Mouse (Mus musculus) cerebellum, adult (tissue): ENCODE measurements around the gene Ugt1a5.
"Not testable (repeated sequence)": the region's sequence is repeated elsewhere in the genome, so short reads cannot be mapped to it uniquely, and the experiment has no call there.

Experiments
- ATAC-seq: cut with Nextera tagmentation; 2 replicates; pipeline ENCODE4 v1.9.2; 2017; ENCODE audit warnings: mild to moderate bottlenecking, moderate library complexity, mixed read lengths; ENCODE audit not compliant: insufficient number of reproducible peaks, low FRiP score, low TSS enrichment

Gene Ugt1a5

GRCm38 (mm10) chr1:88165711-88166110, at the start of gene Ugt1a5:
Gene Ugt1a5, plus strand, starts transcription at chr1:88166012.
- ATAC-seq: no peak

GRCm38 (mm10) chr1:88120550-88120949, 45.3 kb upstream of the Ugt1a5 start:
- ATAC-seq: peak; percentile 56

- ATAC-seq: not testable (repeated sequence)
These were observed 44.3 kb upstream of the Ugt1a5 start for GRCm38 (mm10) chr1:88121521-88121920.

DNA sequence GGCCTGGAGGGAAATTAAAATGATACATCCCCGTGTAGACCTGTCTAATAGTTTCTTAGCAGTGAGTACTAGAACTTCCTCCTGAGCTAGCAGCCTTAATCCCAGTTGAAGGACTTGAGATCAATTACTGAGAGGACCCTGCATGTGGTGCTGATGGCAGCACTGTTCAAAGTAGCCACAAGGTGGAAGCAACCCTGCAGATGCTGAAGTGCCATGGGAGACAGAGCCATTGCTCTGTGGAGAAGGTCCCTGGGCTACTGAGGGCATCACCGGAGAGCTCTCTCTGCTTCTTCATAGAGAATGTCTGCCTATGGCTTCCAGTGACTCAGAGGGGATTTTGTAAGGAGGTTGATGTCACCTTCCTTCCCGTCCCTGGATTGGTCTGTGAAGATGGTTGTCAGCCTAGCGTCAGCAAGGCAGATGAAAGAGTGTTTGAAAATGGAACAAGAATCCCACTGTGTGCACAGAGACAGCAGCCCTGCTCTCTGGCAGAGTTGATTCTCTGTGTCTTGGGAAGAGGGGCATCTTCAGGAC, 39.9 kb upstream of the Ugt1a5 start:
- not testable (repeated sequence) for ATAC-seq

DNA sequence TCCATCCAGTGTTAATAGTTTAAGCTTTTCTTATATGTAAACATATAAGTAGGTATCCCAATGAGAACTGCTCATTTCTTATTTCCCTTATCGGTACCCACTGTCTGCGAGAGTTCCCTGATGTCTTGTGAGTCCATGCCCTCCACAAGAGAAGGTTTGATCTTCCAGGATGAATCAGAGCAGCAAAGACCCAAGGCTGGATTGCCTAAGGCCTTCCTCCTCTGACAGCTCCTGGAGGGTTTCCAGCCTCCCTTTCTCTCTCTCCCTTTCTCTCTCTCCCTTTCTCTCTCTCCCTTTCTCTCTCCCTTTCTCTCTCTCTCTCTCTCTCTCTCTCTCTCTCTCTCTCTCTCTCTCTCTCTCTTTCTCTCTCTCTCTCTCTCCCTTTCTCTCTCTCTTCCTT, 36.7 kb upstream of the Ugt1a5 start:
- not testable (repeated sequence) for ATAC-seq

GRCm38 (mm10) chr1:88130223-88130622, 35.6 kb upstream of the Ugt1a5 start:
- ATAC-seq: not testable (repeated sequence)

DNA sequence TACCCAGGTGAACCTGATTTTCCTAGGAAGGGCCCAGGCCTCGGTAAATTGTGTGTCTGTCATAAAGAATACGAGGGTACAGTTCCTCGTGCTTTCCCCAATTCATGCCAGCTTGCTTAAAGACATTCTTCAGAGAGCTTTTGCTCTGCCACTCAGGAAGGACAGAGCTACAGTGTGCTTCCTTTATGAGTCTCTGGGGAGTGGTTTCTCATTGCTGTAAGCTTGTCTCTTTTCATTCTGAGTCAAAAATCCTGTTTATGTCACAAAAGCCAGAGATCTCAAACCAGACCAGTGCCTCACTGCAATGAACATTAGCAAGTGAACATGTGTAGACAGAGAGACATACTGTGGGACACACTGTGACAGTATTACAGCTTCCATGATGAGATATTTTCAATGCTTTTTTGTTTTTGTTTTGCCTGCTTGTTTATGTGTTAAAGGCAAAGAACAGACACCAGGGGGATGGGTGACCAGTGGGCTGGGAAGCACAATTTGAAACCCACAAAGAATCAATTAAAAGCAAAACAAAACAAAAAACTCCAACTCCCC, 31.8 kb upstream of the Ugt1a5 start:
- no peak for ATAC-seq

DNA sequence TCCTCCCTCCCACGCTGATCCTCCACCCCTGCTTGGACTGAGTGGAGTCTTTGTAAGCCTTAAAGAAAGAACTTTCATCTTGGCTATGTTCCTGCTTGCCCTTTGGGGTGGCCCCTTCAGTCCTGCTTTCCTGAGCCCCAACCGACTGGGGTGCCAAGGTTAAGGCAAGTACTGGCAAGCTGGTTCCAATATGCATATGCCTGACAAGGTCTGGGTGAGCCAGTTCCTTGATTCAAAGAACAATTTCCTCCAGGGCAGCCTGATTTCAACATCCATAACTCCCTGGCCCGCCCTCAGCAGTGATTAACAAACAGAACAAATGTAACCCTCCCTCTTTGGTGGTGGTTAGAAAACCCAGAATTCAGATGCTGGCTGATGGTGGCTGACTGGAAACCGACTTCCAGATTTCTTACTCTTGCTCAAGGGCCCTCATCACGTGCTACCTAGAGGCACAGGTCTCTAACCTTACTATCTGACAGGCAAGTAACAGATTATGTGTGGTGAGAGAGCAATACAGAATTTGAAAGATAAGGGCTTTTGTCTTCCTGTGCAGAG, 31.3 kb upstream of the Ugt1a5 start, which contains the start of gene Ugt1a6a:
Ugt1a6a (plus strand) TSS at position 353 of the 555 bp plus-strand sequence.
- ATAC-seq: not testable (repeated sequence)

DNA sequence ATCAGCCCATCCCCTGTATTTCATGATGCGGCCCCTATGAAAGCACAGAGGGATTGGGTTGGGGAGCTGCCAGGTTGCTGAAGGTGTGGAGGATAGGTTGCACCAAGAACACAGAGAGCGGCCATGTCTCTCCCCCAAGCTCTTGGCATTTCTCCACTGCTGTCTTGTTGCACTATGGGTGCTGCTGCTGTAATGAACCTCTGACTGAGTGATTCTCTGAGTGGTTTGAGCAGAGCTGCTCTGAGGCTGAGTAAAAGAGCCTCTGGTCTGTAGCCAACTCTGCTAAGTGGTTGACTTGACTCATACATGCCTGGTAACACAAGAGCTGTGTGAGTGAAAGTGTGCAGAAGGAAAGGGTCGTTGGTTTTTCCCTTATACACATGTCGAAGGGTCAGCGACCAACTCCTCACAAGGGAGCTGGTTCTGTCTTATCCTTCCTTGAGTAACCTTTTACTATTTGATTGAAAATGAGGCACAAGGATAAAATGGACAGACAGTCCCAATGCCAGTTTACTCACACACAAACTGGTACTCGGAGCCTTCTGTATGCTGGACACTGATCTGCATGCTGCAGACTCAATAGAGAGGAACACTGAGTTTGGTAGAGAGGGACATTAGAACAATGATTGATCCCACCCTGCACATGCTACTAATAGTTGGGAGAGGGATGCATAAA, 30.4 kb upstream of the Ugt1a5 start:
- ATAC-seq: not testable (repeated sequence)

DNA sequence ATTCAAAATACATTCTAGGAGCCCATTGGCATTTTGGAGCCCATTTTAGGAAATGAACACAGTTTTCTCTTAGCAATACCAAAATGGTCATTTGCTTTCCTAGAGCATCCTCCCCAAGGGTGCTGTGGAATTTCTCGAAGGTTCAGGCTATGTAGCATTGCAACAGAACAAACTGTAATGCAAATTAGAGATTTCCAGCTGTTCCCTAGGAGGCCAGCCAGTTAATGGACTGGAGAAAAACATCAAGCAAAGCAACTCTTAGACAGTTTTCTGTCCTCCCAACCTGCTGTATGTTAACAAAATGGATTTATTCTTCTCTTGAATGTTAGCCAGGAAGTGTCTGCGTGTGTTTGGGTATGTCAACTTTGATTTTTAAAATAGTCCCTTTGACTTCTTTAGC, 29.2 kb upstream of the Ugt1a5 start:
- no peak for ATAC-seq

GRCm38 (mm10) chr1:88137264-88137663, 28.5 kb upstream of the Ugt1a5 start:
- ATAC-seq: no peak

GRCm38 (mm10) chr1:88138145-88138544, 27.7 kb upstream of the Ugt1a5 start:
- ATAC-seq: no peak

- ATAC-seq: not testable (repeated sequence)
These were observed 25.3 kb upstream of the Ugt1a5 start for GRCm38 (mm10) chr1:88140492-88140891.

GRCm38 (mm10) chr1:88143966-88144675, 21.7 kb upstream of the Ugt1a5 start:
- peak; percentile 70 for ATAC-seq

GRCm38 (mm10) chr1:88145278-88145677, 20.5 kb upstream of the Ugt1a5 start:
- not testable (repeated sequence) for ATAC-seq

- not testable (repeated sequence) for ATAC-seq
These were observed 15.7 kb upstream of the Ugt1a5 start for GRCm38 (mm10) chr1:88150133-88150532.

DNA sequence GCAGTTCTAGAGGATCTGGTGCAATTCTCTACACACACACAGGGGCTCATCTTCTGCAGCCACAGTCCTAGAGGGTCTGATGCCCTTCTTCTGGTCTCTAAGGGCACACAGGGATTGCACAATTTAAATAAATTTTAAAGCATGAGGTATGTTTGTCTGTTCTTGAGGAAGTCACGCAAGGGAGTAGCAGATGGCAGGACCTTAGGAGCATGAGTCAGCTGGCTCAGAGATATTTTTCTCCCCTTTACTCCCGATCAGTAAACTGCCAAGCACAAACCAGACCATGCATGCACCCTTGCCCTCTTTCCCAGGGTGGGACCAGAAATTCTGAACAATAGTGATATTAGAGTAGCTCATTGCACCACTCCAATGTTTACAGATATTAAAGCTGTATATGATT, 7.4 kb upstream of the Ugt1a5 start:
- ATAC-seq: no peak

- ATAC-seq: not testable (repeated sequence)
These were observed 6.4 kb downstream of the Ugt1a5 start for GRCm38 (mm10) chr1:88172190-88172589.

DNA sequence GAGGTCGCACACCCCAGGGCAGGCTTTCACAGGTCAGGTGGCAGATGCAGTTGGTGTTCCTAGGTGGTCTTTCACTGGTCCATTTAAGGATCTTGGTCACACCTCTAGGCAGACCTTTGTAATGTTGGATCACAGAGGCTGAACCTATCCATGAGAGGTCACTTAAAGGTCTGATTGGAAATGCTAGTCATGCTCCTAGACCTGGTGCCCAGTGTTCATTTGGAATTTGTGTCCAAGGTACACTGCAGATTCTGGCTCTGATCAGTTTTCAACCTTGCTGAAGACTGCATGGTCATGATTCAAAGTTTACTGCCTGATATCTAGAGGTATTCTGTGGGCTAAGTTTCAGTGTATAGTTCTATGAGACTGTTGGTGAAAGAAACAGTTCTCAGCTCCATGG, 13.8 kb downstream of the Ugt1a5 start:
- ATAC-seq: no peak

DNA sequence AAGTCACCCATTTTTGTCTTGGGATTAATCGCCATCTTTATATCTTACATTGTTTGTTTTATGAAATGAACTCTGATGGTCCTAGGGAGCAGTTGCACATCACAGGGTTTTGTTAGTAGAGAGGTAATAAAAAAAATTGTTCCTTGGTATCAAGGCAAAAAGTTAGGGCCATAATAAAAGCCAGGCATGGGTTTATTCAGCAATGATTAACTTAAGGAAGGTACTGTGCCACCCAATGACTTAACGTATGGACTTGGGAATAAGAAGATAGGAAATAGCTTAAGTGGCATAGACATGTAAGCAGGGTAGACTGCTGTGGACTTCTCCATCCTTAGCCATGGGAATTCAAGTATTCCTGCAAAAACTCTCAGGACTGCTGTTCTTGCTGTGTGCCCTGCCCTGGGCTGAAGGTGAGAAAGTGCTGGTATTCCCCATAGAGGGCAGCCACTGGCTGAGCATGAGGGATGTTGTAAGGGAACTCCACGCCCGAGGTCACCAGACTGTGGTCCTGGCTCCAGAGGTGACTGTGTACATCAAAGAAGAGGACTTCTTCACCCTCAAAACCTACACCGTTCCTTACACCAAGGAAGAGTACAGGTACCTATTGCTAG, 20.6 kb downstream of the Ugt1a5 start:
- no peak for ATAC-seq
